Comparison of ENCODE assay signal across 30 mouse cellular contexts in genomic region chr3:80663293-80663692, GRCm38 (mm10).
DNase-seq lines count a peak whose midpoint lies in the region; ATAC-seq and TF ChIP-seq lines count a peak whose summit lies in the region.
"Had no signal": no experiment of that assay in that cellular context is flagged by ENCODE, and none has a peak within 500 bp of the region (broad histone marks: within the 10 kb centered on the region; RNA-seq: fewer than 3 reads in every experiment).

No protein-coding gene starts in this region.

- in situ Hi-C loops in ES-E14 (cut with MboI; ENCODE audit: low sequenced_read_pairs in 2 of 2, unreplicated experiment in 2 of 2): no loop called here

- no peaks in the 10 kb centered on the region for H3K4me1 ChIP-seq in ES-E14 (ENCODE audit: control insufficient read depth in 2 of 2, insufficient read depth in 2 of 2, low read length in 2 of 2, poor library complexity in 1 of 2)
- H3K4me1 ChIP-seq: embryonic facial prominence, embryonic 15.5 days; forebrain, embryonic 10.5 days; forebrain, embryonic 13.5 days; heart, embryonic 12.5 days; heart, embryonic 15.5 days; hindbrain, embryonic 10.5 days; hindbrain, embryonic 13.5 days had no signal

- DNase-seq in layer of hippocampus, adult 2 months (ENCODE audit: low spot score in 2 of 2): no peak
- no peak for DNase-seq in layer of hippocampus, postnatal 25 days (ENCODE audit: extremely low spot score in 1 of 2, low spot score in 1 of 2)
- DNase-seq in ES-E14 (ENCODE audit: low read depth, low spot score) (no peak), R1 (ENCODE audit: low read depth, low spot score) (peak; percentile 4)
- DNase-seq in gonadal fat pad, adult 2 months (ENCODE audit: low read depth): peak; percentile 47
- no peak for DNase-seq in layer of hippocampus, adult 9-10 months (ENCODE audit: low spot score)
- DNase-seq: adrenal gland, adult 8-10 months; adrenal gland, postnatal 25 days; cerebellum, adult 11-12 months; cerebellum, adult 9-10 months; cerebellum, postnatal 14 days; gastrocnemius, adult 2 months; gastrocnemius, postnatal 14 days; heart, adult 18-20 months; heart, postnatal 10 days; heart, postnatal 36 days; kidney, adult 2 months had no signal

- H3K9me3 ChIP-seq in ES-E14 (ENCODE audit: control insufficient read depth, insufficient read depth, low read depth, low read length): no peaks in the 10 kb centered on the region
- H3K9me3 ChIP-seq: embryonic facial prominence, embryonic 15.5 days; forebrain, embryonic 10.5 days; forebrain, embryonic 13.5 days; heart, embryonic 12.5 days; heart, embryonic 15.5 days; hindbrain, embryonic 10.5 days; hindbrain, embryonic 13.5 days had no signal

- H3K4me3 ChIP-seq in layer of hippocampus, adult 2 months: no peak overlapping the region
- no peak overlapping the region for H3K4me3 ChIP-seq in ES-E14 (ENCODE audit: insufficient read depth in 1 of 2, low read depth in 1 of 2, low read length in 2 of 2, poor library complexity in 1 of 2, severe bottlenecking in 1 of 2)
- H3K4me3 ChIP-seq: embryonic facial prominence, embryonic 15.5 days; forebrain, embryonic 10.5 days; forebrain, embryonic 13.5 days; gastrocnemius, adult 2 months; heart, embryonic 12.5 days; heart, embryonic 15.5 days; hindbrain, embryonic 10.5 days; hindbrain, embryonic 13.5 days had no signal

- H3K36me3 ChIP-seq in ES-E14 (ENCODE audit: control insufficient read depth, insufficient read depth, low read length, poor library complexity, severe bottlenecking): no peaks in the 10 kb centered on the region
- H3K36me3 ChIP-seq: embryonic facial prominence, embryonic 15.5 days; forebrain, embryonic 10.5 days; heart, embryonic 12.5 days; heart, embryonic 15.5 days; hindbrain, embryonic 10.5 days; hindbrain, embryonic 13.5 days had no signal

- H3K27ac ChIP-seq in layer of hippocampus, adult 2 months: peak overlapping the region; percentile 53
- H3K27ac ChIP-seq in ES-E14 (ENCODE audit: insufficient read depth, low read depth, low read length, poor library complexity, severe bottlenecking): no peak overlapping the region
- H3K27ac ChIP-seq: embryonic facial prominence, embryonic 15.5 days; forebrain, embryonic 10.5 days; forebrain, embryonic 13.5 days; gastrocnemius, adult 2 months; heart, embryonic 15.5 days; hindbrain, embryonic 10.5 days; hindbrain, embryonic 13.5 days had no signal

- no peak for TF ChIP-seq CTCF in layer of hippocampus, adult 2 months (conservative IDR thresholded peaks at IDR 0.05)

- no peak overlapping the region for H3K9ac ChIP-seq in ES-E14 (ENCODE audit: insufficient read depth, low read depth, low read length, poor library complexity, severe bottlenecking)
- H3K9ac ChIP-seq: embryonic facial prominence, embryonic 15.5 days; forebrain, embryonic 13.5 days; heart, embryonic 12.5 days; heart, embryonic 15.5 days; hindbrain, embryonic 13.5 days had no signal

- no peak for ATAC-seq in inflammation-experienced regulatory T-cells, adult 6 months
- ATAC-seq: activated CD4-positive, CD25-positive, alpha-beta regulatory T cell, adult 4 months; CD4-positive, CD25-positive, alpha-beta regulatory T cell, adult 4 months; forebrain, embryonic 13.5 days; forebrain, embryonic 16.5 days; hindbrain, embryonic 16.5 days; intestine, postnatal 0 days had no signal

TF ChIP-seq in ES-E14, 5 proteins besides CTCF, POLR2A, EP300 and RAD21:
- TF ChIP-seq ZNF384 (IDR thresholded peaks at IDR 0.05; ENCODE audit: low read depth, low read length) (peak; percentile 82), CHD2 (IDR thresholded peaks at IDR 0.05; ENCODE audit: low read depth, low read length) (no peak)

Comparison
In these comparisons a context has a peak if more than half of its experiments do, and no peak if none do; other contexts are left out.
1. DNase-seq: peak in R1 (single experiment) and gonadal fat pad, adult 2 months (single experiment); none in layer of hippocampus, adult 2 months (0 of 2), layer of hippocampus, postnatal 25 days (0 of 2), ES-E14 (single experiment) and layer of hippocampus, adult 9-10 months (single experiment).